Mouse (Mus musculus) C2C12 (cell line): ENCODE results near the gene 1700125H20Rik. TPM values are rescaled to one million over a fixed set of nuclear protein-coding genes. Genes with fewer than 3 reads are reported as not detected.

Experiments used
- H3K27me3 ChIP-seq: one replicate; pipeline ENCODE4 v1.6.1; 2011; ENCODE audit not compliant: control insufficient read depth, insufficient read depth, insufficient read length
- H3K36me3 ChIP-seq: one replicate; pipeline ENCODE4 v1.6.1; 2011; ENCODE audit not compliant: control insufficient read depth, insufficient read depth
- H3K4me3 ChIP-seq: one replicate; pipeline ENCODE4 v1.5.1; 2011; ENCODE audit warnings: mild to moderate bottlenecking, control low read depth; ENCODE audit not compliant: poor library complexity, insufficient read depth, severe bottlenecking
- H3K79me2 ChIP-seq: one replicate; pipeline ENCODE4 v1.6.1; 2011; ENCODE audit not compliant: control insufficient read depth, insufficient read depth
- H3K79me3 ChIP-seq: one replicate; pipeline ENCODE4 v1.6.1; 2011; ENCODE audit warnings: low read depth, control low read depth
- H3ac ChIP-seq: one replicate; pipeline ENCODE3; 2011; ENCODE audit warnings: low read depth; ENCODE audit not compliant: control insufficient read depth, insufficient read length
- CEBPB ChIP-seq: IDR thresholded peaks from one replicate; pipeline ENCODE4 v1.6.1; 2011; ENCODE audit warnings: low read depth, mild to moderate bottlenecking, control low read depth, moderate library complexity
- CTCF ChIP-seq: IDR thresholded peaks from one replicate; pipeline ENCODE4 v1.5.1; 2011; ENCODE audit not compliant: control insufficient read depth, insufficient read depth, insufficient read length
- FOSL1 ChIP-seq: IDR thresholded peaks from one replicate; pipeline ENCODE4 v1.8.0; 2011; ENCODE audit warnings: mild to moderate bottlenecking, low read length; ENCODE audit not compliant: poor library complexity, insufficient read depth, severe bottlenecking
- MAX ChIP-seq: IDR thresholded peaks from one replicate; pipeline ENCODE4 v1.6.1; 2011; ENCODE audit warnings: mild to moderate bottlenecking, control low read depth
- MYOD1 ChIP-seq: IDR thresholded peaks from one replicate; pipeline ENCODE4 v1.6.1; 2011; ENCODE audit warnings: low read depth; ENCODE audit not compliant: control insufficient read depth, insufficient read length
- MYOG ChIP-seq: IDR thresholded peaks from one replicate; pipeline ENCODE4 v1.6.1; 2011; ENCODE audit not compliant: control insufficient read depth, insufficient read length; ENCODE audit errors: extremely low read depth
- USF1 ChIP-seq: IDR thresholded peaks from one replicate; pipeline ENCODE4 v1.6.1; 2011; ENCODE audit warnings: low read depth, mild to moderate bottlenecking, control low read depth, moderate library complexity
- polyA plus RNA-seq: library from polyadenylated mRNA; unstranded; fragments of >200 nt; fragmentation: generic; extraction: Trizol; gene quantifications from one replicate; pipeline ENCODE4 v1.2.1, GENCODE M21; 2012; ENCODE audit warnings: missing spikeins

Gene 1700125H20Rik
- polyA plus RNA-seq, 1 experiment, result not detected

- TF ChIP-seq CTCF, result no peak
- no peak for TF ChIP-seq MYOD1
- TF ChIP-seq CEBPB, result no peak
- no peak for TF ChIP-seq USF1
- Histone ChIP-seq H3K4me3 (no peak overlapping the region), H3K27me3 (no peaks in the 10 kb centered on the region), H3K36me3 (no peaks in the 10 kb centered on the region), H3K79me3 (no peaks in the 10 kb centered on the region), H3K79me2 (no peaks in the 10 kb centered on the region), H3ac (no peak overlapping the region)
Measured at GRCm38 (mm10) chr11:85167503-85167902, 2.7 kb upstream of the 1700125H20Rik start.

GRCm38 (mm10) chr11:85170833-85171232 is 629 bp downstream of the 1700125H20Rik start:
- H3K79me3 ChIP-seq, result no peaks in the 10 kb centered on the region
- H3K79me2 ChIP-seq, result no peaks in the 10 kb centered on the region
- H3K4me3 ChIP-seq, result no peak overlapping the region
- H3K27me3 ChIP-seq, result no peaks in the 10 kb centered on the region
- no peak overlapping the region for H3ac ChIP-seq
- TF ChIP-seq MYOG (no peak), CEBPB (no peak), CTCF (no peak), MYOD1 (no peak), FOSL1 (no peak), MAX (no peak)
- H3K36me3 ChIP-seq, result no peaks in the 10 kb centered on the region

DNA sequence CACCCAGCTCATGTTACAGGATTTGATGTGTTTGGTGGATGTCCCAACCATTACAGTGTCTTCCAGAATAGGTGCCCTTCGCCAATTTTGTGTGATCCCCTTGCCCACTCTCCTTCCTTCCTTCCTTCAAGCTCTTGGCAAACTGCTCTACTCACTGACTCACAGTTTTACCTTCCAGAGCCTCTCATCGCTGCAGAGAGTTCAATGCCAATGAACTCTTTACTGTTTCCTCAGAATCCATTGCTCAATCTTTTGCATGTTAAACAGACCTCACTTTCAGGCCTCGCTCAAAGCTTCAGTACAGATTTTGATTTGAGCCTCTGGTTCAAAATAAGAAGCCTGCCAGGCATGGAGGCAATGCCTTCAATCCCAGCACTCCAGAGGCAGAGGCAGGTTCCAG is 5.7 kb downstream of the 1700125H20Rik start:
- no peaks in the 10 kb centered on the region for H3K79me2 ChIP-seq
- no peak overlapping the region for H3K4me3 ChIP-seq
- H3ac ChIP-seq, result no peak overlapping the region
- H3K79me3 ChIP-seq, result no peaks in the 10 kb centered on the region
- no peaks in the 10 kb centered on the region for H3K27me3 ChIP-seq
- H3K36me3 ChIP-seq, result no peaks in the 10 kb centered on the region
- TF ChIP-seq CTCF (no peak), CEBPB (no peak), USF1 (no peak), MYOG (no peak), FOSL1 (no peak), MAX (no peak), MYOD1 (no peak)

DNA sequence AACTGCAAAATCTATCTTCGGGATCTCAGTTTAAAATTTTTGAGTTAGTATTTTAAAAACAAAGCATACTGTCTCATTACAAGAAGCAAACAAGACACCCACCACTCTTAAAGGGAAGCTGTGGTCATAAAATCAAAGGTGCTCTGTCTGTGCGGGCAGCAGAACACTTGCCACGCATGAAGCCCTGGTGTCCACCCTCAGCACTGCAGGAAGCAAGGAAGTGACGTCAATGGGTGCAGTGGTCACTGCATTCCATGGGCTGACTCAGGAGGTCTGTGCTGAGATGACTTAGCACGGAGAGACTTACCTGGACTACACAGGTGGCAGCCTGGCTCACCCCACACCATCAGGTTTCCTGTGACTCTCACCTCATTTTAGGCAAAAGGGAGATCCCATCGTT is 7.6 kb downstream of the 1700125H20Rik start:
- Histone ChIP-seq H3K79me3 (no peaks in the 10 kb centered on the region), H3K27me3 (no peaks in the 10 kb centered on the region), H3K36me3 (no peaks in the 10 kb centered on the region), H3ac (no peak overlapping the region), H3K79me2 (no peaks in the 10 kb centered on the region), H3K4me3 (no peak overlapping the region)
- TF ChIP-seq FOSL1, result no peak
- no peak for TF ChIP-seq CEBPB
- no peak for TF ChIP-seq MYOG
- TF ChIP-seq CTCF, result no peak
- no peak for TF ChIP-seq MYOD1
- TF ChIP-seq USF1, result no peak
- TF ChIP-seq MAX, result no peak

DNA sequence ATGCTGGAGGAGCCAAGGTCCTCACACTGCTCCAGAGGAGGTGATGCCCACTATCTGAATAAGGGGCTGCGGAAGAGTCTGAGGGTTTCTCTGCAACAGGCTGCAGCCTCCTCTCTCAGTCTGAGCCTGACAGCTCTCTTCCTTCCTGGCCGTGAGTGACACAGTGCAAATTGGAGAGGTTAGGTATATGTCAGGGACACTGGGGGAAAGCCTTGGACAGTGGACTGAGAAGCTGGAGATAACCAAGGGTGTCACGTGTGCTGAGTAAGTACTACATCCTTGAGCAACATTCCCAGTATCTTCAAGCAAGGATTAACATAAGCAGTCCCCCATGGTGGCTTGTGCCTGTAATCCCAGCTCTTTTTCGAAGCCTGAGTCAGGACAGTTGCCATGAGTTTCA is 8.2 kb downstream of the 1700125H20Rik start:
- TF ChIP-seq CEBPB (no peak), MYOG (no peak), MAX (no peak), FOSL1 (no peak), MYOD1 (no peak), CTCF (no peak), USF1 (no peak)
- Histone ChIP-seq H3K79me3 (no peaks in the 10 kb centered on the region), H3ac (no peak overlapping the region), H3K27me3 (no peaks in the 10 kb centered on the region), H3K4me3 (no peak overlapping the region), H3K36me3 (no peaks in the 10 kb centered on the region), H3K79me2 (no peaks in the 10 kb centered on the region)

GRCm38 (mm10) chr11:85182617-85183283 is 12.5 kb downstream of the 1700125H20Rik start:
- peaks cover 2% of the 10 kb centered on the region for H3K36me3 ChIP-seq
- H3K4me3 ChIP-seq, result no peak overlapping the region

More at GRCm38 (mm10) chr11:85182617-85183283, 12.5 kb downstream of the 1700125H20Rik start:
- H3K27me3 ChIP-seq, result no peaks in the 10 kb centered on the region
- no peaks in the 10 kb centered on the region for H3K79me3 ChIP-seq
- TF ChIP-seq FOSL1 (no peak), MYOD1 (no peak), MYOG (no peak), MAX (no peak), USF1 (peak; percentile 28), CTCF (peak; percentile 73), CEBPB (no peak)
- H3K79me2 ChIP-seq, result no peaks in the 10 kb centered on the region
- no peak overlapping the region for H3ac ChIP-seq
